Mouse (Mus musculus) MEL (cell line): ENCODE data around the gene Atic.

Experiments
- CTCF ChIP-seq, 3 experiments: IDR thresholded peaks in 2 of 3; conservative IDR thresholded peaks in 1 of 3; 2 replicates each; pipeline ENCODE4 v1.5.1; 2011 to 2012; ENCODE audit warnings: low read length in 3 of 3, low read depth in 2 of 3, mild to moderate bottlenecking in 2 of 3, improper control_type of control experiment in 1 of 3, inconsistent platforms in 1 of 3, mixed read lengths in 1 of 3, moderate library complexity in 1 of 3; ENCODE audit not compliant: control insufficient read depth in 1 of 3, insufficient read depth in 1 of 3, poor library complexity in 1 of 3, severe bottlenecking in 1 of 3
- ETS1 ChIP-seq: IDR thresholded peaks from 2 replicates; pipeline ENCODE4 v1.6.1; 2012; ENCODE audit warnings: low read depth, mild to moderate bottlenecking, inconsistent platforms, low read length, improper control_type of control experiment, moderate library complexity
- MXI1 ChIP-seq: IDR thresholded peaks from 2 replicates; pipeline ENCODE4 v1.6.1; 2011; ENCODE audit warnings: mild to moderate bottlenecking, low read depth, low read length, improper control_type of control experiment
- MYC ChIP-seq: IDR thresholded peaks from 2 replicates; pipeline ENCODE4 v1.6.1; 2011; ENCODE audit warnings: low read depth, mild to moderate bottlenecking, low read length, improper control_type of control experiment, moderate library complexity
- NELFE ChIP-seq: IDR thresholded peaks from 2 replicates; pipeline ENCODE4 v1.6.1; 2011; ENCODE audit warnings: low read depth, low read length, improper control_type of control experiment
- TCF12 ChIP-seq: IDR thresholded peaks from 2 replicates; pipeline ENCODE4 v1.6.1; 2014; ENCODE audit warnings: low read depth, mild to moderate bottlenecking, inconsistent platforms, low read length, improper control_type of control experiment, moderate library complexity
- UBTF ChIP-seq: IDR thresholded peaks from 2 replicates; pipeline ENCODE4 v1.6.1; 2012; ENCODE audit warnings: low read depth, mild to moderate bottlenecking, inconsistent platforms, low read length, improper control_type of control experiment, moderate library complexity, borderline replicate concordance; ENCODE audit not compliant: insufficient read depth
- USF2 ChIP-seq, 2 experiments: IDR thresholded peaks; 2 replicates each; pipeline ENCODE4 v1.6.1; 2011 to 2012; ENCODE audit warnings: improper control_type of control experiment in 2 of 2, low read length in 2 of 2, borderline replicate concordance in 1 of 2, inconsistent platforms in 1 of 2, low read depth in 1 of 2, mild to moderate bottlenecking in 1 of 2; ENCODE audit not compliant: insufficient read depth in 1 of 2
- ZNF384 ChIP-seq: IDR thresholded peaks from 2 replicates; pipeline ENCODE4 v1.6.1; 2012; ENCODE audit warnings: low read depth, mild to moderate bottlenecking, inconsistent platforms, low read length, improper control_type of control experiment

DNA sequence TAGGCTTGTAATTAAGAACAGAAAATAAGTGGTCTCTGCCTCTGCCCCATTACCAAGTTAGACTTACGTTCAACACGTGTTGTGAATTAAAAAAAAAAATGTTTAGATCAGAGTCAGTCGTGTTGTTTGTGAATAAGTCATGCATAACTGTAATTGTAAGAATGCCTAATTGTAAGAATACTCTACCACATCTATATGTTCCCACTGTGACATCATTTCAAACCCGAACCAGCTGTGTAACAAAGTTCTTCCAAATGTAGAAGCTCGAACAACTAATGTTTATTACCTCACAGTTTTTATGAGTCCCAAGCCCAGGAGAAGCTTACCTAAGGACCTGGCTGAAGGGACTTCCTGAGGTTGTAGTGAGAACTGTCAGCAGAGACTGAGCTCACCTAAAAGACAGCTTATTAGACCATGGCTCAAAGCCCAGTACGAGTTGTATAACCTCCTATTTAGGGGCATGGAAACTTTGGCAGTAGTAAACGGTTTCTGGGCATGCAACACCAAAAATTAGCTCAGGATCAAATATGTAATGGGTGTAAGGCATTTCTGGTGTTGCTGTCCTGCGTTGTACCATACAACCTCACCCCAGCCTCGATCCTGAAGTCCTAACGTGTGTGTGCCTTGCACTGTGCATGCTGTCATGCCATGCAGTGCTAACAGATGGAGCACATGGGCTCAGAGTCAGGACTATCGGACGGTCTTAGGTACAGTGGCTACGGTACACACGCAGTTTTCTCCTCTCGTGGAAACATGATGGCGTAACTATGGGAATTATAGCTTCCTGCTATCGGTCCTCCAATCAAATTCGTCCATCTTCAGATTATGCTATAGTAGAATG is 27.9 kb upstream of the Atic start:
- no peak for TF ChIP-seq ETS1
- TF ChIP-seq ZNF384, result no peak
- TF ChIP-seq MYC, result no peak
- no peak for TF ChIP-seq TCF12
- TF ChIP-seq USF2 (IDR thresholded peaks at IDR 0.05; ENCODE audit: borderline replicate concordance in 1 of 2, insufficient read depth in 1 of 2, low read depth in 1 of 2, low read length in 2 of 2), result no peak
- TF ChIP-seq MXI1, result no peak
- no peak for TF ChIP-seq NELFE
- no peak for TF ChIP-seq UBTF
- TF ChIP-seq CTCF (IDR thresholded peaks at IDR 0.05 in 2 of 3, conservative IDR thresholded peaks at IDR 0.05 in 1 of 3; ENCODE audit: control insufficient read depth in 1 of 3, insufficient read depth in 1 of 3, low read depth in 2 of 3, low read length in 3 of 3, poor library complexity in 1 of 3, severe bottlenecking in 1 of 3), result no peak
